8 mouse cellular contexts compared by ENCODE assay signal in the genomic region with DNA sequence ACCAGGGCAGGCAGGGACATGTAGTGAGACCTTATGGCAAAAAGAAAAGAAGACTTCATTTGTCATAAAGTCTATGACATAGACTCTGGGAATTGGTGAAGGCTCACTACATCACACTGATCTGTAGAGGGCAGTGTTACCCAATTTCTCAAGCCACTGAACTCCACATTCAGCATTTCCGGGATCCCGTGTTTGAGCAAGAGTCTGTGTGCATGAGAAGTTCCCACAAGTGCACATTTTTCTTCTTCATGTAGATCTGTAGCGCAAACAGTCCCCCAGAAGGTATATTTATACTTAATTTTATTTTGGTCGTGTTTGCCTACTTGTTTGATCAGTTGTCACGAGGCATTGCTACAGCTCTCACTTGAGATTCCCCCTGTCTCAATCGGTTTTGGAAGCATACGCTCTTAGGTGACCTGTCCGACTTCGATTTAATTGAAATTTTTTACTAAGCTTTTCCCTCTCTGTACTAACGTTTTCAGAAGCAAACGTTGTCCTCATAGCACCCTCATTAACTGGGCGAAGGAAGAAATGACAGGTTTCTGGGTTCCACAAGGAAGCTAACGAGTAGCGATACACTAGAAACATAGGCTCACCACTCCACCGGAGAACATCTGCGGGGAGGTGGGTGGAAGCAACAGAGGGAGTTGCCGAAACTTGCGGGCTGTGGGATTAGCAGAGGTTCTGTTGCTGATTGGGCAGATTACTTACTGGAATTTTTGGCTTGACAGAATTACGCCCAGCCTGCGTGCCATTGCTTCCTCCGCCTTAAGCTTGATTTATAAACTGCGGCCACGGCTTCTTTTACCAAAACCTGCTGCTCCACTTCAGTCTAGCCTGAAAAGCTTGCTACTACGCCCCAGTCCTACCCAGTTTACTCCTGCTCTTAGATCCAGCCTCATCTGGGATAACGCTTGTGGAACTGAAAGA. TPM values are rescaled to one million over a fixed set of nuclear protein-coding genes. Genes with fewer than 3 reads are reported as not detected.
DNase-seq lines count a peak whose midpoint lies in the region; TF ChIP-seq lines count a peak whose summit lies in the region.

No protein-coding gene starts in this region.

- H3K9ac ChIP-seq in liver, adult 2 months (ENCODE audit: low read depth, low read length), result peak overlapping the region; percentile 51

- TF ChIP-seq CTCF in liver, adult 2 months (IDR thresholded peaks at IDR 0.05; ENCODE audit: low read depth, low read length), result peak; percentile 35

- peaks cover 12% of the 10 kb centered on the region for H3K27me3 ChIP-seq in embryonic facial prominence, embryonic 10.5 days (replicated peaks; ENCODE audit: low read depth, poor library complexity, severe bottlenecking)
- H3K27me3 ChIP-seq in liver, adult 2 months (ENCODE audit: control insufficient read depth, insufficient read depth, low read length), result no peaks in the 10 kb centered on the region

- 21% methylated on average over 25 of the region's 25 CpGs for WGBS in embryonic facial prominence, embryonic 10.5 days
- WGBS in liver, adult 2 months, result 18% methylated on average over 25 of the region's 25 CpGs

- TF ChIP-seq POLR2A in liver, adult 2 months (IDR thresholded peaks at IDR 0.05; ENCODE audit: extremely low read depth, insufficient read depth, low read length), result no peak

- H3K79me2 ChIP-seq in liver, adult 2 months (ENCODE audit: control insufficient read depth, insufficient read depth, low read length), result 0 out of 2 replicates have a peak, but pooled peaks cover 3% of the 10 kb centered on the region

- peaks cover 20% of the 10 kb centered on the region for H3K4me1 ChIP-seq in embryonic facial prominence, embryonic 10.5 days
- peaks cover 2% of the 10 kb centered on the region for H3K4me1 ChIP-seq in liver, adult 2 months (ENCODE audit: control insufficient read depth, insufficient read depth, low read length)

- peaks cover 20% of the 10 kb centered on the region for H3K36me3 ChIP-seq in embryonic facial prominence, embryonic 10.5 days (replicated peaks)
- H3K36me3 ChIP-seq in liver, adult 2 months (ENCODE audit: control insufficient read depth, insufficient read depth, low read length), result peaks cover 7% of the 10 kb centered on the region

- peak overlapping the region; percentile 53 for H3K4me3 ChIP-seq in embryonic facial prominence, embryonic 10.5 days
- H3K4me3 ChIP-seq in liver, adult 2 months (ENCODE audit: insufficient read depth, low read depth, low read length), result peak overlapping the region; percentile 6

- H3K9me3 ChIP-seq in embryonic facial prominence, embryonic 10.5 days, result no peaks in the 10 kb centered on the region

- DNase-seq in 416B (ENCODE audit: low read depth), result peak; percentile 89
- DNase-seq in T-cell, adult 2 months (ENCODE audit: low spot score), result peak; percentile 72
- DNase-seq in embryonic facial prominence, embryonic 10.5 days (ENCODE audit: low spot score), result peak; percentile 49
- DNase-seq in heart, adult 8-10 months (ENCODE audit: low spot score), result peak; percentile 81
- DNase-seq in kidney, adult 9 months, result peak; percentile 86
- DNase-seq in liver, adult 2 months (ENCODE audit: extremely low read depth, low read depth, low spot score), result peak; percentile 83
- DNase-seq in monocyte, adult 2 months (ENCODE audit: low read depth in 1 of 2, low spot score in 2 of 2), result peak; percentile 12 to 40
- peak; percentile 21 to 53 for DNase-seq in thymus, adult 18-20 months

- H3K27ac ChIP-seq in embryonic facial prominence, embryonic 10.5 days (replicated peaks), result no peak overlapping the region
- H3K27ac ChIP-seq in liver, adult 2 months (replicated peaks; ENCODE audit: insufficient read depth, low read depth, low read length), result 0 out of 2 replicates have a peak overlapping the region, but pooled peaks have one; percentile 1

RNA-seq across cellular contexts. Expression of a gene that starts 1.7 kb away (rescaled TPM):
- 157 and 169 TPM in 2 replicates for polyA plus RNA-seq in embryonic facial prominence, embryonic 10.5 days (2016; fragmentation: Nextera tagmentation; extraction: Ambion mirVana)
- total RNA-seq in heart, adult 8-10 months (2022), result 10 to 100 TPM; 50.5 to 59.7 (median 55.2) TPM
- 38.1 and 38.9 TPM in 2 replicates for total RNA-seq in liver, adult 2 months (2014; rRNA removed)
- polyA plus RNA-seq in liver, adult 2 months (2012; rRNA removed), result 19.2 and 19.3 TPM in 2 replicates

RNA-seq across cellular contexts. Expression of a gene that starts 19.8 kb away (rescaled TPM):
- 33.0 and 35.1 TPM in 2 replicates for polyA plus RNA-seq in embryonic facial prominence, embryonic 10.5 days (2016; fragmentation: Nextera tagmentation; extraction: Ambion mirVana)
- 10 to 100 TPM; 45.9 to 51.0 (median 48.2) TPM for total RNA-seq in heart, adult 8-10 months (2022)
- 2.5 and 5.8 TPM in 2 replicates for total RNA-seq in liver, adult 2 months (2014; rRNA removed)
- 11.6 and 15.0 TPM in 2 replicates for polyA plus RNA-seq in liver, adult 2 months (2012; rRNA removed)

RNA-seq across cellular contexts. Expression of a gene that starts 38.3 kb away (rescaled TPM):
- 604 and 650 TPM in 2 replicates for polyA plus RNA-seq in embryonic facial prominence, embryonic 10.5 days (2016; fragmentation: Nextera tagmentation; extraction: Ambion mirVana)
- total RNA-seq in heart, adult 8-10 months (2022), result 100 to 1,000 TPM; 186 to 215 (median 203) TPM
- 151 and 236 TPM in 2 replicates for total RNA-seq in liver, adult 2 months (2014; rRNA removed)
- 298 and 343 TPM in 2 replicates for polyA plus RNA-seq in liver, adult 2 months (2012; rRNA removed)

RNA-seq across cellular contexts. Expression of a gene that starts 51.4 kb away (rescaled TPM):
- 57.2 and 59.6 TPM in 2 replicates for polyA plus RNA-seq in embryonic facial prominence, embryonic 10.5 days (2016; fragmentation: Nextera tagmentation; extraction: Ambion mirVana)
- 10 to 100 TPM; 62.4 to 85.5 (median 78.0) TPM for total RNA-seq in heart, adult 8-10 months (2022)
- total RNA-seq in liver, adult 2 months (2014; rRNA removed), result 42.0 and 44.9 TPM in 2 replicates
- polyA plus RNA-seq in liver, adult 2 months (2012; rRNA removed), result 29.5 and 48.5 TPM in 2 replicates

Comparison
In these comparisons a context has a peak if more than half of its experiments do, and no peak if none do; other contexts are left out.
1. DNase-seq: peak in every context shown above with its lines; median percentile 89 in 416B; 86 in kidney, adult 9 months; 83 in liver, adult 2 months; 81 in heart, adult 8-10 months; 72 in T-cell, adult 2 months; 49 in embryonic facial prominence, embryonic 10.5 days; 37 in thymus, adult 18-20 months; 26 in monocyte, adult 2 months.